Mouse (Mus musculus) embryo, embryonic 9.5 days (tissue): ENCODE measurements around the gene Ndufv2.
"Not testable (repeated sequence)": the region's sequence is repeated elsewhere in the genome, so short reads cannot be mapped to it uniquely, and the experiment has no call there.

Experiments used
- DNase-seq: peaks from one replicate; pipeline ENCODE4 v3.0.0-alpha.2; 2017; ENCODE audit errors: extremely low spot score

The Ndufv2 gene

DNA sequence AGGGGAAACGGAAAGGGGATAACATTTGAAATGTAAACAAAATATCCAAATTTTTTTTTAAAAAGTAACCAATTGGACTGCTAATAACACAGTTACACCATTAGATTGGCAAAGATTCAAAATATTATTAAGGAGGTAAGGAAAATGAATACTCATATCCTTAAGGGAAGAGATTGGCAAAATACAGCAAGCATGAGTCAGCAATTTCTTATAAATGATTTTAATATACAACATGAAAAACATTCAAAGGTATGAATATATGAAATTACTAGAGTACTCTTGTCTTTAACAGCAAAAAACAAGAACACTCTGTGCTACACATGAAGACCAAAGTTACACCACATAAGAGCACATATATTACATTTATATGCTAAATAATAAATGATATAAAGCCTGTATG lies 16.3 kb downstream of the Ndufv2 start:
- no peak for DNase-seq

DNA sequence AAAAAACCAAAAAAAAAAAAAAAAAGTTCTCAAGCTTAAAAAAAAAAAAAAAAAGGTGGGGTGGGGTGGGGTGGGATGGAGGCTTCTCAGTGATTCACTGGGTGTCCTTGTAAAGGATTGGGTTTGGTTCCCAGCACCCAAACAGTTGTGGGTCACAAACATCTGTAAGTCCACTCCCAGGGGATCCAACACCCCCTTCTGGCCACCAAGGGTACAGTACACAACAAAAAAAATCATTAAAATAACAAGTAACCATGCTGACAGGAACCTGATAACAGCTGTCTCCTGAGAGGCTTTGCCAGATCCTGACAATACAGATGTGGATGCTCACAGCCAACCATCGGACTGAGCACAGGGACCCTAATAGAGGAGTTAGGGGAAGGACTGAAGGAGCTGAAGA lies 16.9 kb downstream of the Ndufv2 start:
- DNase-seq, result no peak

DNA sequence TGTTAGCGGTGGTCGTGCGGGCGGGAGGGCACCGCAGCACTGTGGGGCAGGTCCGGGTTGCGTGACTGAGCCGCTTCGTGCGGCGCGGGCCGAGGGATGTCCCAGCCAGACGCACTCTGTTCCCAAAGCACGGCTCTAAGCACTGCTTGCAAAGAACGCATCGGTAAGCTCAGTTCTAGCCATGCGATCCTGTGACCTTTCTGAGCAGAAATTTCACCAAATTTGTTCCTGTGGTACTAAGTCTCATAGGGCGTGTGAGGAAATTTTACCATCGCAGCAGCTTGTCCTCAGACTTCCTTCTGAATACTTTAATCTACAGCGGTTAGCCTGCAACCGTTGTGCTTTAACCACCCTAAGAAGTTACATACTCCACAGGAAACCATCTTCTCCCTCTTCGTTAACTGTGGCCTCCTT lies 23.9 kb downstream of the Ndufv2 start:
- no peak for DNase-seq

DNA sequence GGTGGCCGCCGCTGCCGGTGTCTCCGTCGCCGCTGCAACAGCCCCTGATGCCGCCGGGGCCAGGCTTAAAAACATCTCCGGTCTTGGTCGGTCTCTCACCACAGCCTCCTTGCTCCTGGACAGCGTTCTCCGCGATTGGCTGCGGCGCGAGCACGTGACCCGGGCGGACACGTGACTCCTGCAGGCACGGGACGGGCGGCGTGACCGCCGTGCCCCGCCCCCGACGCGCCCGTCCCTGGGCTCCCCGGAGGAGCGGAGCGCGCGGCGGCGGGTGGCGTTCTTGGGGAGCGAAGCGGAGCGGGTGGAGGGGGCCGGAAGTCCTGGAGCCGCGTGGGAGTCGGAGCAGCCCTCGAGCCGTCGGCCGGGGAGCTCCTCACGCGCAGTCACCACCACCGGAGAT lies 24.4 kb downstream of the Ndufv2 start, which contains the start of gene Ankrd12:
Gene Ankrd12 (minus strand): TSS at position 156 of the 400 bp plus-strand sequence.
- DNase-seq, result peak; percentile 92

DNA sequence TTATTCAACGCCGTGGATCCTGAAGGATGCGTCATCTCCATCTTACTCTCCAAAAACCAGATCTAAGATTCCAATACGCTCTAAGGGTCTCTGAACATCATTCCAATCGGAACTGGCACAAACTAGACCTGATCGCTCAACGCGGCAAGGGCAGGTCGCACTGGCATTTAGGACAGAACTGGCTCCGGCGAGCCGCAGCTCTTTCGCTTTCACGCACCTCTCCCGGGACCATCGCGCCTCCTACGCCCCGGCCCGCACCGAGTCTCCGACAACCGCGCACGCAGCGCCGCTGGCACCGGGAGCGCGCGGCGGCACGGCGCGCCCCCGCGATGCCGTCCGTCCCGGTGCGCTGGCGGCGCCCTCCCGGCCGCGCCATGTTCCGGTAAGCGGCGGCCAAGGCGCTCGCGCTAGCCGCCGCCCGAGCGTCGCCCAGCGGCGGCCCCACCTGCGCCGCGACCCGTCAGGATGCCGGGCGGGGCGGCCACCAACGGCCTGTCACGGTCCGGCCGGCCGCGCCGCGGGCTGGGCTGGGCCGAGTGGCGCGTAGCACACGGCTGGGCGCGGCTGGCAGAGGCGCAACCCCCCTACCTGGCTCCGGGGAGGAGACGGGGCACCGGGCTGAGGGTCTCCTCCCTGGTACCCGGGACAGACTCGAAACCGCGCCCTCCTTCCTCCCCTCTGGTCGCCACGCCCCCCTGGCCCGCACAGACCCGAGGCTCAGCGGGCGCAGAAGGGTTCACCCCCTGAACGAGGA lies 25.0 kb downstream of the Ndufv2 start:
- no peak for DNase-seq

DNA sequence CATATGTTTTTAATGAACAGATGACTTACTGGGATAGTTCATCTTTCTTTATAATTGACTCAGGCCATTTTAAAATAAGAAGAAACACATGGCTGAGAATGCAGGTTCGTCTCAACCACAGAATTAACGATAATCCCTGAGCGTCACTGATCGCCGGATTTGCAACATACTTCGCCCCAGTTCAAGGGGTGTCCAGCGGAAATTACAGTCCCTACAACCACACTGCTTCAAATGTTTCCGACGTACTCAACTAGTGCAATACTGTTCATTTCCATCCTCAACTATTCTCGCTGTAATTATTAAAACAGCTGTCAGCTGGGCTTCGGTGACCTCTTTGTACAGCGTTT lies 25.6 kb downstream of the Ndufv2 start:
- DNase-seq, result peak; percentile 39

DNA sequence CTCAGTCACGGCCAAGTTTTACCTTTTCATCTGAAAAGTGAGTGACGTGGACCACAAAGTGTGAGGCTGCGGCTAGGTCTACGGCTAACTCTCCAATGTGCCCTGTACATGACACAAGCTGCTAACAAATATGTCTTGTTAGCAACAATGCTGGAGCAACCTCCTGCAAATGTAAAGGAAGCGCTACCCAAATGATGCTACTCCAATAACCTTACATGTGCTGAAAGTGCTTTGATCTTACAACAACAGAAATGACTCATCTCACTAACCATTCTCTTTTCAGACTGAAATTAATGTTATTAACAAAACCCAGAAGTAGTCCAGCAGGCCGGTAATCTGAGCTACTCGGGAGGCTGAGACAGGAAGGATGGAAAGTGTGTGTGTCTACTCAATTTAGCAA lies 27.4 kb downstream of the Ndufv2 start:
- DNase-seq, result no peak

DNA sequence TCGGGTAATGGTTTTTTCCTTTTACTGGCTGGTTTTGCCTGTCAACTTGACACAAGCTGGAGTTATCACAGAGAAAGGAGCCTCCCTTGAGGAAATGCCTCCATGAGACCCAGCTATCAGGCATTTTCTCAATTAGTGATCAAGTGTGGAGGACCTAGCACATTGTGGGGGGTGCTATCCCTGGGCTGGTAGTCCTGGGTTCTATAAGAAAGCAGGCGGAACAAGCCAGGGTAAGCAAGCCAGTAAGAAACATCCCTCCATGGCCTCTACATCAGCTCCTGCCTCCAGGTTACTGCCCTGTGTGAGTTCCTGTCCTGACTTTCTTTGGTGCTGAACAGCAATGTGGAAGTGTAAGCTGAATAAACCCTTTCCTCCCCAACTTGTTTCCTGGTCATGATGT lies 32.3 kb downstream of the Ndufv2 start:
- DNase-seq, result not testable (repeated sequence)

DNA sequence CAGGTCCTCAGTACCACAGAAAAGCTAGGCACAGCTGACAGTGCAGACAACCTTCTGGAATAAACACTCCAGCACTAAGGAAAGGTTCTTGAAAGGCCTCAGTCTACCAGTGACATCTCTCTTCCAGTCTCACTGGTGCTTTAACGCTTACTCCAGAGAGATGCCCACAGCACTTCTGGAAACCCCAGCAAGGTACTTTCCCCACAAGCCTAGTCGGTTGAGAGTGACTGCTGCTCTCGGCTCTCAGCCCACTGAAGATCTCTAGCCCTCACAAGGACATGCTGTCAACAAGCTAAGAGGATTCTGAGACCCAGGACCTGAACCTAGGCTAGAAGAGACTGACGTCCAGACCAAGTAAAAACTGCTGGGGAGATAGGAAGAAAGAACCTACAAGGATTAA lies 36.2 kb downstream of the Ndufv2 start:
- no peak for DNase-seq

DNA sequence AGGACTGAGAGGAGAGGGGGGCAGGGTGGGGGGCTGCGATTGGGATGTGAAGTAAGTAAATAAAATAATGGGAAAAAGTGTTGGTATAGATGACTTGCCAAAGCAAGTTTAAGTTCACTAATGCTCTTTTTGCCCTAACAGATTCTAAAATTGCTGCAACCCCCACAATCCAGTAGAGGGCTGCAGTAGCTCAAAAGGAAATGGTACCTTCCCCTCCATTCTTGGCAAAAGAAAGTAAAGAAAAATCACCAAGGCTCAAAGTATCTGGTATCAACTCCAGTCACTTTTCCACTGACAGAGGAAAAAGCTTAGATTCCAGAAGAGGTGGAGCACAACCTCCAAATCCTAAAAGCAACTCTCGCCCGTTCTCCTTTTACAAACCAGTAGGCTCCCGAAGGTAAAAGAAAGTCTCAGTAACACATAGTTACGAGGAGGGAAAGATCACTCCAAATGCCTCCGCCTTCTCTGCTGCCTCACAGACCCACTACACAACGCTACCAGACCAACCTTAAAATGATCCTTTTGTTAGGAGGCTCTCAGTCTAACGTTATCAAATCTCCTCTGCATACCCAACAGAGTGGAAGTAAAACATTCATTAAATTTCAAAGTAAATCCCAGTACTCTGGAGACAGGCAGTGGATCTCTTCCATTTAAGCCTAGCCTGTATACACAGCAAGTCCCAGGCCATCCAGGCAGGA lies 40.0 kb downstream of the Ndufv2 start:
- no peak for DNase-seq

DNA sequence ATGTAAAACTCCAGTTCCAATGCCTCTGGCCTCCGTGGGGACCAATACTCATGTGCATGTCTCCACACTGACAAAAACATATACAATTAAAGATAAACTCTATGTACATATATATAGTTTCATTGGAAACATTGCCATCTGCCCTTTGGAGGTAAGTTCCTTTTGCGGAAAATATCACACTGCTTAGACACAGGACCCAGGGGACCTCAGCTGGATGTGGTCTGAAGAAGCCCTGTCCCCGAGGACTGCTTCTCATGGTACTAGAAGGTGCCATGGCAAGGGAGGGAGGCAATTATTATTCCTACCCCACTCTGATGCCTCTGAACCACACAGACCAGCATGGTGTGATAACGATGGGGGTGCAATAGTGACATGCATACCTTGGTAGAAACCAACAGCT lies 43.2 kb downstream of the Ndufv2 start:
- no peak for DNase-seq

DNA sequence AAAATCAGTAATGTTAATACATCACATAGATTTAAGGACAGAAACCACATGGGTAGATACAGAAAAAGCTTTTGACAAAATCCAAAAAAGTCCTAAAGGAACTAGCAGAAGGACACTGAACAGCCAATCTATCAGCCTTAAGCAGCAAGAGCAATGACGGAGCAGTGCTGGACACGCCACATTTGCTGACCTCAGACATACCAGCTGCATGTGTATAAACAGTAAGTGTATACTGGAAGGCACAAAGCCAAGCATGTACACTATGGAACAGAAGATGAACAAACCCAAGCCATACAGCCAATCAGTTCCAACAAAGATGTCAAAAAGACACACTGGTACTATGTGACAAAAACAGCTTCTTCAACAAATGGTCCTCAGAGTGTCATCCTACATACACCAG lies 44.2 kb downstream of the Ndufv2 start:
- no peak for DNase-seq

DNA sequence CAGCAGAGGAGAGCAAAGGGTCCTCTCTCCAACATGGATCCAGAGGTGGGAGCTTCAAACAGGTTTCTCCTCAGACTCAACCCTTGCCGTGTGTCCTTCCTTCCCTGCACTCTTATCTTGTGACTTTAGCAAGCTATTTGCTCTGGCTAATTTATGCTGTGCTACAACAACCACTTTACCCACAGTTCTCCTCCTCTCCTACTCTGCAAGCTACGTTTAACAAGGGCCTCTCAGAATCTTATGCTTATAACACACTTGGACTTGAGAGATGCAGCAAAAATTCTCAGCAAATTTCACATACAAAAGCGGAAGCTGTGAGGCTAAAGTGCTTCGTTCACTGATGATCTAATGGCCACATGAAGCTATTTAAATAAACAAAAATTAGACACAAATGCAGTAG lies 48.0 kb downstream of the Ndufv2 start:
- DNase-seq, result no peak

DNA sequence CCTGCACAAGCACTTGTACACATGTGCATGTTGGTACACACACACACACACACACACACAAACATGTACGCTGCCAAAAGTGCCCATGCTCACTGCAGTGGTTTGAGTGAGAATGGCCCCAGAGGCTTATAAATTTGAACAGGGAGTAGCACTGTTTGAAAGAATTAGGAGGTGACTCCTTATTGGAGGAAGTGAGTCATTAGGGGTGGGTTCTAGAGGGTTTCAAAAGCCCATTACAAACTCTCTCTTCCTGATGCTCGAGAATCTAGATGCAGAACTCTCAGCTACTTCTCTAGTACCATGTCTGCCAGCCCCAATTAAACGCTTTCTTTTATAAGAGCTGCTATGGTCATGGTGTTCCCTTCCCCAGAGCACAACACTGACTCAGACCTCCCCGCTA lies 52.6 kb downstream of the Ndufv2 start:
- no peak for DNase-seq

DNA sequence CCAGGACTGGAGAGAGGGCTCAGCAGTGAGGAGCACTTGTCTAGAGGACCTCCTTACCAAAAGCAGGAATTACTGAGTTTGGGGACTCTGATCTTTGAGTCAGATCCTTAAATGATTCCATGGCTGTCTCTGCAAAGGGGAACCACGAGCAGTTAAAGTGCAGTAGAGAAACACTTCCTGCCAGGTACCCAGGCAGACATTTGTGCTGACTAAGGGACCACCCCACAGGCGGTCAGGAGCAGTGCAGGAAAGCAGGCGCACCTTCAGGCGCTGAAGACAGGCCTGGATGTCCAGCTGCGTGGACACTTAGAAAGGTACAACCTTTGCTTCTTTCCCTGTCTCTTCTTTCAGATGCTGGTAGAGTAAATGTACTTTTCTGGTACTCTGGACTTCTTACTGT lies 53.2 kb downstream of the Ndufv2 start:
- no peak for DNase-seq

DNA sequence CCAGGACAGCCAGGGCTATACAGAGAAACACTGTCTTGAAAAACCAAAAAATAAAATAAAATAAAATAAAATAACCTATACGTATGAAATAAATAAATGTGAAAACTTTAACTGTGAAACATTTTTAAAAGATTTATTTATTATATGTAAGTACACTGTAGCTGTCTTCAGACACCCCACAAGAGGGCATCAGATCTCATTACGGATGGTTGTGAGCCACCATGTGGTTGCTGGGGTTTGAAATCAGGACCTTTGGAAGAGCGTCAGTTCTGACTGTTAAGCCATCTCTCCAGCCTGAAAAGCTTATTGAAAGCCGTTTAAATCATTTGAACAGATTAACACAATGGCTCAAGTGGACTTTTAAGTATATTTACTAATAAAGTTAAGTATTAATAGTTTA lies 57.7 kb downstream of the Ndufv2 start:
- not testable (repeated sequence) for DNase-seq

DNA sequence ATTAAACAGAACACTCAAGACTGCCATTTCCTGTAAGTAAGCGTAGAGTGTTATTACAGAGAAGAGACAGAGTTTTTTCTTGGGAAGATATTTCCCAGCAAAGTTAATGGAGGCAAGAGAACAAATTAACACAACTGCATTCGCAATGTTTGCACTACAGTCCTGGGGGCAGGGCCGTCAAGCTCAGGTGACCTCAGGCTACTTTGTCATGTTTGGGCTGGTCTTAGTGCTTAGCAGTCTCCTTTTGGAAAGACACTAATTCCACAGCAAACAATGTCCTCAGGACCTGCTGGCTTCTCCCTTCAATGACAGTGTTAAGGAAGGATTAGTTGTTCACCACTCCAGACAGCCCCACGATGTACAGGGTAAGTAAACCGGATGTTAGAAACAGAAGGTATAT lies 60.3 kb downstream of the Ndufv2 start:
- no peak for DNase-seq

DNA sequence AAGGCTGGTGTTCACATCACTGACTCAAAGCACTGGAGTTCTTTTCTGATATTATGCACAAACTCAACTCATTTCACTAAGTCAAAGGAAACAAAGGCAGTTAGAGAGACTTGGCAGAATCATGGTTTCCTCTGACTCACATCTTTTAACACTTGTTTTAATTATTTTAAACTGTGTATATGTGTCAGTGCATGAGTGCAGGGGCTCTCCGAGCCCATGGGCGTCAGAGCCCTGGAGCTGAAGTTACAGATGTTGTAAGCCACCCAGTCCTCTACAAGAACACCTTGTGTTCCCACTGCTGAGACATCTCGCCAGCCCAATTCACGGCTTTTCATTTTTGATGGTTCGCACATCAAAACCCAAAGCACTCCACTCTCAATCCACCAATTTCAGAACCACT lies 68.1 kb downstream of the Ndufv2 start:
- DNase-seq, result no peak

DNA sequence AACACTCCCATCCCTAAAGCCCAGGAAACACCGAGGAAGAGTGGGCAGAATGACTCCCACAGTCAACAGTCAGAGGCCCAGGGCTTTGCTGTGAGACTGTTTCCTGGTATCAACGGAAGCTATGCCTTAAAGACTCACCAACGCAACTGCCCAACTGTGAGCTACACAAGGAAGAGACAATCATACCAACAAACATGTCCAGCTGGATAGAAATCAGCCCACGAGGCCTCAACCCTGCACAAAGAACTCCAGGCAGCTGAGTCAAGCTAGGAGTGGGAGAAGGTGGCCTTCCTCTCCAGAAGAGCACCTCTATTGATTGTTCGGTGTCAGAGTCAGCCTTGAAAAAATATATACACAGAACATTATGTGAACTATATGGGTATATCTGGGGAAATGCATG lies 69.4 kb downstream of the Ndufv2 start:
- no peak for DNase-seq
